Comparison of ENCODE assay signal across 9 mouse cellular contexts in genomic region chr17:36111510-36111868, GRCm38 (mm10). TPM values are rescaled to one million over a fixed set of nuclear protein-coding genes. Genes with fewer than 3 reads are reported as not detected.
DNase-seq lines count a peak whose midpoint lies in the region; ATAC-seq and TF ChIP-seq lines count a peak whose summit lies in the region.
"Not testable (repeated sequence)": the region's sequence is repeated elsewhere in the genome, so short reads cannot be mapped to it uniquely, and the experiment has no call there.
"Had no signal": no experiment of that assay in that cellular context is flagged by ENCODE, and none has a peak within 500 bp of the region (broad histone marks: within the 10 kb centered on the region; RNA-seq: fewer than 3 reads in every experiment).

No protein-coding gene starts in this region.

- H3K4me2 ChIP-seq in heart, embryonic 15.5 days, result peak overlapping the region; percentile 74
- H3K4me2 ChIP-seq in kidney, embryonic 14.5 days (replicated peaks; ENCODE audit: low read depth, low read length), result peak overlapping the region; percentile 53
- peak overlapping the region; percentile 63 for H3K4me2 ChIP-seq in liver, embryonic 11.5 days
- H3K4me2 ChIP-seq in midbrain, embryonic 11.5 days, result peak overlapping the region; percentile 71

- peak overlapping the region; percentile 63 for H3K4me3 ChIP-seq in bone marrow macrophage, adult 2 months (ENCODE audit: insufficient read depth, low read length)
- peak overlapping the region; percentile 34 for H3K4me3 ChIP-seq in erythroblast, embryonic 14.5 days (replicated peaks)
- peak overlapping the region; percentile 43 for H3K4me3 ChIP-seq in heart, embryonic 15.5 days
- H3K4me3 ChIP-seq in kidney, embryonic 14.5 days (ENCODE audit: low read length), result peak overlapping the region; percentile 29
- peak overlapping the region; percentile 40 for H3K4me3 ChIP-seq in liver, embryonic 11.5 days (ENCODE audit: low read depth, low read length)
- peak overlapping the region; percentile 36 for H3K4me3 ChIP-seq in midbrain, embryonic 11.5 days (ENCODE audit: low read depth, low read length)

- DNase-seq in CD4-positive, CD25-positive, alpha-beta regulatory T cell, adult 2 months (ENCODE audit: low read depth, low spot score), result peak; percentile 79
- not testable (repeated sequence) for DNase-seq in liver, embryonic 11.5 days (ENCODE audit: low spot score)
- peak; percentile 91 for DNase-seq in midbrain, embryonic 11.5 days (ENCODE audit: low spot score, missing footprints)
- peak; percentile 26 for DNase-seq in right cerebral cortex, postnatal 25 days

- not testable (repeated sequence) for ATAC-seq in heart, embryonic 15.5 days (replicated peaks; ENCODE audit: insufficient number of reproducible peaks, insufficient read depth, low FRiP score, low read depth); liver, embryonic 11.5 days (replicated peaks; ENCODE audit: low FRiP score)
- ATAC-seq in kidney, embryonic 14.5 days (ENCODE audit: low FRiP score, low TSS enrichment), result peak; percentile 76; the same call in 1 of the 2 replicates
- ATAC-seq in midbrain, embryonic 11.5 days (ENCODE audit: low FRiP score), result peak; percentile 50; the same call in 1 of the 2 replicates

- TF ChIP-seq POLR2A in bone marrow macrophage, adult 2 months (IDR thresholded peaks at IDR 0.05; ENCODE audit: borderline replicate concordance, low read depth, low read length), result not testable (repeated sequence)

- 4% methylated on average over 10 of the region's 10 CpGs for WGBS in heart, embryonic 15.5 days
- 5% methylated on average over 8 of the region's 10 CpGs for WGBS in kidney, embryonic 14.5 days
- 3% methylated on average over 10 of the region's 10 CpGs for WGBS in liver, embryonic 11.5 days
- WGBS in midbrain, embryonic 11.5 days, result 3% methylated on average over 10 of the region's 10 CpGs

- TF ChIP-seq CTCF in bone marrow macrophage, adult 2 months (IDR thresholded peaks at IDR 0.05; ENCODE audit: low read depth, low read length), result not testable (repeated sequence)

- not testable (repeated sequence) for H3K27ac ChIP-seq in bone marrow macrophage, adult 2 months (ENCODE audit: insufficient read depth, low read depth, low read length); heart, embryonic 15.5 days; kidney, embryonic 14.5 days (ENCODE audit: low read depth, low read length); liver, embryonic 11.5 days (ENCODE audit: low read depth, low read length); midbrain, embryonic 11.5 days (ENCODE audit: low read depth, low read length)

- H3K4me1 ChIP-seq in bone marrow macrophage, adult 2 months (ENCODE audit: control insufficient read depth, insufficient read depth, low read length); erythroblast, embryonic 14.5 days (ENCODE audit: control insufficient read depth); heart, embryonic 15.5 days (replicated peaks); kidney, embryonic 14.5 days (ENCODE audit: control insufficient read depth, insufficient read depth, low read length); liver, embryonic 11.5 days (replicated peaks; ENCODE audit: control insufficient read depth, insufficient read depth, low read length); midbrain, embryonic 11.5 days (ENCODE audit: control insufficient read depth, insufficient read depth, low read length): not testable (repeated sequence)

- H3K9me3 ChIP-seq in erythroblast, embryonic 14.5 days (ENCODE audit: control insufficient read depth, low read length); heart, embryonic 15.5 days (replicated peaks); kidney, embryonic 14.5 days (ENCODE audit: control insufficient read depth, low read length); liver, embryonic 11.5 days (ENCODE audit: control insufficient read depth, low read length); midbrain, embryonic 11.5 days (ENCODE audit: control insufficient read depth, low read length): not testable (repeated sequence)

- not testable (repeated sequence) for H3K27me3 ChIP-seq in erythroblast, embryonic 14.5 days (ENCODE audit: control insufficient read depth); midbrain, embryonic 11.5 days (ENCODE audit: control insufficient read depth, insufficient read depth, low read length)
- H3K27me3 ChIP-seq in heart, embryonic 15.5 days, result peaks cover 47% of the 10 kb centered on the region
- H3K27me3 ChIP-seq in kidney, embryonic 14.5 days (ENCODE audit: control insufficient read depth, insufficient read depth, low read length), result peaks cover 18% of the 10 kb centered on the region
- H3K27me3 ChIP-seq in liver, embryonic 11.5 days (replicated peaks; ENCODE audit: control insufficient read depth, insufficient read depth, low read length), result peaks cover 18% of the 10 kb centered on the region

- H3K36me3 ChIP-seq in erythroblast, embryonic 14.5 days (ENCODE audit: control insufficient read depth); heart, embryonic 15.5 days; kidney, embryonic 14.5 days (ENCODE audit: control insufficient read depth, insufficient read depth, low read length); liver, embryonic 11.5 days (ENCODE audit: control insufficient read depth, insufficient read depth, low read length); midbrain, embryonic 11.5 days (ENCODE audit: control insufficient read depth, insufficient read depth, low read length): not testable (repeated sequence)

- not testable (repeated sequence) for H3K9ac ChIP-seq in heart, embryonic 15.5 days; liver, embryonic 11.5 days (ENCODE audit: low read depth, low read length)
- 0 out of 2 replicates have a peak overlapping the region, but pooled peaks have one; percentile 7 for H3K9ac ChIP-seq in kidney, embryonic 14.5 days (ENCODE audit: low read depth, low read length)
- peak overlapping the region; percentile 42 for H3K9ac ChIP-seq in midbrain, embryonic 11.5 days (ENCODE audit: low read length)

RNA-seq across cellular contexts. Expression of gene Gm19684, which starts 10.0 kb away (rescaled TPM):
- 1.1 and 1.8 TPM in 2 replicates for polyA plus RNA-seq in bone marrow macrophage, adult 2 months (2012; ENCODE audit: insufficient read depth, insufficient read length, missing spikeins)
- not detected in 2 replicates for polyA plus RNA-seq in erythroblast, embryonic 14.5 days (2012)
- not detected in 2 replicates for polyA plus RNA-seq in heart, embryonic 15.5 days (2015; fragmentation: Nextera tagmentation; extraction: Ambion mirVana)
- polyA plus RNA-seq in kidney, embryonic 14.5 days (2014; fragmentation: Nextera tagmentation; extraction: Ambion mirVana), result not detected in 2 replicates
- polyA plus RNA-seq in liver, embryonic 11.5 days (2014; fragmentation: Nextera tagmentation; extraction: Ambion mirVana), result not detected in 2 replicates
- polyA plus RNA-seq in midbrain, embryonic 11.5 days (2014; fragmentation: Nextera tagmentation; extraction: Ambion mirVana), result not detected in 2 replicates
- polyA plus RNA-seq: C2C12 had no signal

RNA-seq across cellular contexts. Expression of gene Gm7030, which starts 17.7 kb away (rescaled TPM):
- polyA plus RNA-seq in bone marrow macrophage, adult 2 months (2012; ENCODE audit: insufficient read depth, insufficient read length, missing spikeins), result not detected in 2 replicates
- 0.08 TPM in 1 of 2 replicates, not detected in the other for polyA plus RNA-seq in erythroblast, embryonic 14.5 days (2012)
- not detected in 2 replicates for polyA plus RNA-seq in heart, embryonic 15.5 days (2015; fragmentation: Nextera tagmentation; extraction: Ambion mirVana)
- not detected in 2 replicates for polyA plus RNA-seq in kidney, embryonic 14.5 days (2014; fragmentation: Nextera tagmentation; extraction: Ambion mirVana)
- not detected in 2 replicates for polyA plus RNA-seq in liver, embryonic 11.5 days (2014; fragmentation: Nextera tagmentation; extraction: Ambion mirVana)
- polyA plus RNA-seq in midbrain, embryonic 11.5 days (2014; fragmentation: Nextera tagmentation; extraction: Ambion mirVana), result not detected in 2 replicates
- polyA plus RNA-seq: C2C12 had no signal

RNA-seq across cellular contexts. Expression of gene Gm11127, which starts 53.3 kb away (rescaled TPM):
- polyA plus RNA-seq in bone marrow macrophage, adult 2 months (2012; ENCODE audit: insufficient read depth, insufficient read length, missing spikeins), result not detected in 2 replicates
- polyA plus RNA-seq in erythroblast, embryonic 14.5 days (2012), result 0.07 TPM in 1 of 2 replicates, not detected in the other
- 0.13 TPM in 1 of 2 replicates, not detected in the other for polyA plus RNA-seq in heart, embryonic 15.5 days (2015; fragmentation: Nextera tagmentation; extraction: Ambion mirVana)
- not detected in 2 replicates for polyA plus RNA-seq in kidney, embryonic 14.5 days (2014; fragmentation: Nextera tagmentation; extraction: Ambion mirVana)
- not detected in 2 replicates for polyA plus RNA-seq in liver, embryonic 11.5 days (2014; fragmentation: Nextera tagmentation; extraction: Ambion mirVana)
- not detected in 2 replicates for polyA plus RNA-seq in midbrain, embryonic 11.5 days (2014; fragmentation: Nextera tagmentation; extraction: Ambion mirVana)

RNA-seq across cellular contexts. Expression of gene Gm8909, which starts 56.8 kb away (rescaled TPM):
- 3.6 TPM in 1 of 2 replicates, not detected in the other for polyA plus RNA-seq in bone marrow macrophage, adult 2 months (2012; ENCODE audit: insufficient read depth, insufficient read length, missing spikeins)
- polyA plus RNA-seq in erythroblast, embryonic 14.5 days (2012), result not detected in 2 replicates
- polyA plus RNA-seq in heart, embryonic 15.5 days (2015; fragmentation: Nextera tagmentation; extraction: Ambion mirVana), result 0.84 and 1.8 TPM in 2 replicates
- not detected in 2 replicates for polyA plus RNA-seq in kidney, embryonic 14.5 days (2014; fragmentation: Nextera tagmentation; extraction: Ambion mirVana)
- 0.25 and 0.31 TPM in 2 replicates for polyA plus RNA-seq in liver, embryonic 11.5 days (2014; fragmentation: Nextera tagmentation; extraction: Ambion mirVana)
- 0.16 TPM in 1 of 2 replicates, not detected in the other for polyA plus RNA-seq in midbrain, embryonic 11.5 days (2014; fragmentation: Nextera tagmentation; extraction: Ambion mirVana)
- polyA plus RNA-seq: C2C12 had no signal
